Mouse (Mus musculus): ENCODE results near the gene Klhl2.

- no peak for TF ChIP-seq GATA1 (IDR thresholded peaks at IDR 0.05; ENCODE audit: low read length)
- no peak for TF ChIP-seq TAL1 (IDR thresholded peaks at IDR 0.05; ENCODE audit: low read length)
Observed at GRCm38 (mm10) chr8:64835475-64836122, 14.2 kb downstream of the Klhl2 start.

Data from erythroblast, embryonic 14.5 days (primary cell).